Mouse (Mus musculus) liver, adult (tissue): Measurements from ENCODE around the gene Ifitm7.

Source experiments
- GATA4 ChIP-seq: IDR thresholded peaks from 2 replicates; pipeline ENCODE4 v1.6.1; 2014; ENCODE audit warnings: mild to moderate bottlenecking, low read length; ENCODE audit not compliant: insufficient replicate concordance

Gene Ifitm7

GRCm38 (mm10) chr16:13986574-13987478 lies at the start of gene Ifitm7, which contains the start of gene 2900011O08Rik:
Gene Ifitm7, minus strand, starts transcription at chr16:13986888.
Gene 2900011O08Rik, plus strand, starts transcription at chr16:13986604.
- no peak for TF ChIP-seq GATA4

DNA sequence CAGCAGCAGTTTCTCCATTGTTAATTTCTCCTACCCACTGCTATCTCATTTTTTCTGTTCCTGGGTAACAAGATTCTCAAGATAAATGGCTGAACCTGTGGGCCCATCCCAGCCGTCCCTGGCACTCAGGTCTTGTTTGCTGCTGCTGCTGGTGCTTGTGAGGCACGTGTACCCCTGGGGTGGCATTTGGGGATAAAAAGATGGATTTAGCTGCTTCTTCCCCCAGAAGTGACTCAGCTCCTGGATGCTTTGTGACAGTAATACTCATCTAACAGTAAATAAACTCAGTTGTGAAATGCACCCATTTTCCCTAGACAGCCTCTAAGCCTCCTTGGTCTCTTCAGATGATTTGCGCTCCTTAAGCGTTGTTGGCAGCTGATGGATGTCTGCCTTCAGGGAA lies 46.4 kb upstream of the Ifitm7 start:
- no peak for TF ChIP-seq GATA4

GRCm38 (mm10) chr16:14030650-14031049 lies 44.0 kb upstream of the Ifitm7 start:
- TF ChIP-seq GATA4, result no peak

- no peak for TF ChIP-seq GATA4
These were observed 43.2 kb upstream of the Ifitm7 start for GRCm38 (mm10) chr16:14029851-14030250.

GRCm38 (mm10) chr16:14029072-14029471 lies 42.4 kb upstream of the Ifitm7 start:
- no peak for TF ChIP-seq GATA4

DNA sequence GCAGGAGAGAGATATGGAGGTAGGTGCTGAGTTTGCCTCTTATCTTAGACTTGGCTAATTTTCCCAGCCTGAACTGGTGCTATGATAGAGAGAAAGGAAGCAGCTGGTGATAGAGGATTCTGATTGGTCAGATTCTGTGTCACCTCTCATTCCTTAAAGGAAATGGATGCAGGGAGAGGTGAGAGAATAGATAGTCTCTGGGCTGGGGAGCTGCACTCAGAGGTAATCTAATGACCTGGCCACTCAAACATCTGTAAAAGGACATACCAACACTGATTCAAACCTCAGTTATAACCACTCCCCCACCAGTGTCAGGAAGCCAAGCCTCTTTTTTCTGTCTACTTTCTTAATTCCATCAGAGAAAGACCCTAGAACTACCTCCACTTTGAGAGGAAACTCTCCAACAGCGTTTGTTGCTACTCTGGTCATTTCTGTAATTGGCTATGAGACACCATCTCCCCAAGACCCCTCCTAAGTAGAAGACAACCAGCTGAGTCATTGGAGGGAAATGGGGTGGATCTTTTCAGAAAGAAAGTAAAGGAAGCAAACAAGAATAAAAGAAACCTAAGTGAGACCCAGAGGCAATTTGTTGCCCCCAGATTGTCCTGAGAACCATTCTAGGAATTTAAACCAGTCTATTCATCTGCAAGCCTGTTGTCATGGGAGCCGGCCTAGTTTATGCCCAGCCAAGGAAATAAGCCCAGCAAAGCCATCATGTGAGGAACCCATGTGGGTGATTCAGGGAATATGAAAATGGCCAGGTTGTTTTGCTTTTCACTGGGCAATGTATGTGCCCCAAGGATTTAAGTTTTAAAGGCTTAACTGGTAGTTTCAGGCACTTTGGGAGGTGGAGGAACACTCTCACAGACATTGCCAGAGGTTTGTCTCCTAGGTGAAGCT lies 38.7 kb upstream of the Ifitm7 start:
- TF ChIP-seq GATA4, result no peak

GRCm38 (mm10) chr16:14021166-14021822 lies 34.6 kb upstream of the Ifitm7 start:
- no peak for TF ChIP-seq GATA4

GRCm38 (mm10) chr16:14017306-14017705 lies 30.6 kb upstream of the Ifitm7 start:
- TF ChIP-seq GATA4, result no peak

- TF ChIP-seq GATA4, result no peak
These were observed 23.3 kb upstream of the Ifitm7 start for GRCm38 (mm10) chr16:14009966-14010365.

DNA sequence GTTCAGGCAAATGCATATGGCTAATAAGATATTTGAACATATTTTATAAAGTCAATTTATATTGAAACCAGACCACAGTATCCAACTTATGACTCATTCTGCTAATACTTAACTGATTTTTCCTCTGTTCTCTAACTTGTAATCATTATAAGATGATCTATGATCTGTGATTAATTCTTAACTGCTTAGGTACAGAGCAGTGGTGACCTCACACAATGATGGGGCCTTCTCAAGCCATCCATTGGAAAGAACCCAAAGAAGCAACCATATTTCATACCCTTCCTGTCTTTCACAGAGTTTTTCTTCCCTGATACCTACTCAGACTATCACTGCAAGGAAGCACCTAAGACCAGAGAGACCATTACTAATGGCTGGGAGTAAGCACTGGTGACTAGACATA lies 22.0 kb upstream of the Ifitm7 start:
- no peak for TF ChIP-seq GATA4

GRCm38 (mm10) chr16:14008081-14008480 lies 21.4 kb upstream of the Ifitm7 start:
- no peak for TF ChIP-seq GATA4

GRCm38 (mm10) chr16:14005266-14005665 lies 18.6 kb upstream of the Ifitm7 start:
- no peak for TF ChIP-seq GATA4

DNA sequence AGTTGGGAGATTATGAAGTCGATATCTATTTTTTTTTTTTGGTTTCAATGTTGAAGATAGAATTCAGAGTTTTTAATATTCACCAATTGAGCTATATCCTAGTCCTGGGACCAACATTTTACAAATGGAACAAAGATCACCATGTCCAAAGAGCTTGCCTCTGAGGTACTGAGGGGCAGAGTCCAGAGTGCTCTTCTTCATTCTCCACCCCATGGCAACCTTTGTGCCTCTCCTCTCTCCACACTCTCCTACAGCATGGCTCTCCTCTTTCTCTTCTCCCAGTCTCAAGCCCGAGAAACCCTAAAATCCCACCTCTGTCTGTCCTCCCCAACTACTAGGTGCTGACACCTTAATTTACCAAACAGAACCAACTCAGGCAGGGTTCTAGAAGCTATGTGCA lies 18.0 kb upstream of the Ifitm7 start:
- no peak for TF ChIP-seq GATA4

GRCm38 (mm10) chr16:14004170-14004569 lies 17.5 kb upstream of the Ifitm7 start:
- no peak for TF ChIP-seq GATA4
